Mouse (Mus musculus) mouse trophoblast stem cell (cell line): Measurements from ENCODE around the gene Cntn1.

Experiments
- in situ Hi-C, 2 experiments: fragments of 300-500 bp; cut with MseI, MboI; formaldehyde crosslinking; loops; 2 replicates in 1 of 2; 3 replicates in 1 of 2; pipeline ENCODE4 v1.15.1; 2025

Gene Cntn1

GRCm38 (mm10) chr15:92137026-92137425, 86.1 kb downstream of the Cntn1 start:
- in situ Hi-C loops = no loop called here

- in situ Hi-C loops = no loop called here
Observed at GRCm38 (mm10) chr15:92141972-92142371, 91.0 kb downstream of the Cntn1 start.

- in situ Hi-C loops = no loop called here
Observed at GRCm38 (mm10) chr15:92154921-92155320, 104.0 kb downstream of the Cntn1 start.

GRCm38 (mm10) chr15:92160855-92161162, 109.8 kb downstream of the Cntn1 start:
- in situ Hi-C loops = no loop called here

GRCm38 (mm10) chr15:92161163-92162025, 110.4 kb downstream of the Cntn1 start:
- in situ Hi-C loops = no loop called here

- in situ Hi-C loops = no loop called here
Observed at GRCm38 (mm10) chr15:92162835-92163234, 111.9 kb downstream of the Cntn1 start.

GRCm38 (mm10) chr15:92164127-92164526, 113.2 kb downstream of the Cntn1 start:
- in situ Hi-C loops = no loop called here

- in situ Hi-C loops = no loop called here
Observed at GRCm38 (mm10) chr15:92166266-92166665, 115.3 kb downstream of the Cntn1 start.

- in situ Hi-C loops = no loop called here
Observed at GRCm38 (mm10) chr15:92175739-92176138, 124.8 kb downstream of the Cntn1 start.

GRCm38 (mm10) chr15:92177413-92177812, 126.4 kb downstream of the Cntn1 start:
- in situ Hi-C loops = no loop called here

GRCm38 (mm10) chr15:92185484-92185883, 134.5 kb downstream of the Cntn1 start:
- in situ Hi-C loops = no loop called here

- in situ Hi-C loops = no loop called here
Observed at GRCm38 (mm10) chr15:92190000-92190399, 139.0 kb downstream of the Cntn1 start.

GRCm38 (mm10) chr15:92200326-92200985, 149.5 kb downstream of the Cntn1 start:
- in situ Hi-C loops = no loop called here

GRCm38 (mm10) chr15:92206695-92207094, 155.7 kb downstream of the Cntn1 start:
- in situ Hi-C loops = no loop called here

- in situ Hi-C loops = no loop called here
Observed at GRCm38 (mm10) chr15:92209778-92210177, 158.8 kb downstream of the Cntn1 start.

- in situ Hi-C loops = no loop called here
Observed at GRCm38 (mm10) chr15:92210486-92211235, 159.7 kb downstream of the Cntn1 start.

GRCm38 (mm10) chr15:92215841-92216240, 164.9 kb downstream of the Cntn1 start:
- in situ Hi-C loops = no loop called here

- in situ Hi-C loops = no loop called here
Observed at GRCm38 (mm10) chr15:92221446-92221845, 170.5 kb downstream of the Cntn1 start.

- in situ Hi-C loops = loop anchor here (5.0 to 25.0 kb wide), 3 partner anchors 259 to 444 kb away; no protein-coding TSS in a partner anchor
Observed at GRCm38 (mm10) chr15:92231386-92231785, 180.4 kb downstream of the Cntn1 start.

GRCm38 (mm10) chr15:92235836-92236235, 184.9 kb downstream of the Cntn1 start:
- in situ Hi-C loops = loop anchor here (10.0 to 25.0 kb wide), 2 partner anchors 271 to 449 kb away; no protein-coding TSS in a partner anchor

GRCm38 (mm10) chr15:92264980-92265707, 214.2 kb downstream of the Cntn1 start:
- in situ Hi-C loops = loop anchor here in 1 of 2 experiments (25.0 kb wide), 1 partner anchor 947 kb away; no protein-coding TSS in a partner anchor
